Mouse (Mus musculus) v-Abl transformed pro-B cells (cell line): ENCODE data around the gene Gata3.

Source experiments
- in situ Hi-C, 2 experiments: fragments of 400-800 bp; cut with MboI; formaldehyde crosslinking; loops; one replicate each; pipeline ENCODE4 v1.15.1; 2025; ENCODE audit not compliant: unreplicated experiment in 2 of 2

The Gata3 gene

GRCm38 (mm10) chr2:9886921-9887610 lies 2.8 kb downstream of the Gata3 start:
- in situ Hi-C loops, result loop anchor here (5.0 to 25.0 kb wide), 3 partner anchors 115 to 1212 kb away; no protein-coding TSS in a partner anchor

GRCm38 (mm10) chr2:9886031-9886430 lies 3.8 kb downstream of the Gata3 start:
- in situ Hi-C loops, result loop anchor here (5.0 to 25.0 kb wide), 3 partner anchors 116 to 1211 kb away; no protein-coding TSS in a partner anchor

GRCm38 (mm10) chr2:9885217-9885770 lies 4.5 kb downstream of the Gata3 start:
- in situ Hi-C loops, result loop anchor here (5.0 to 25.0 kb wide), 3 partner anchors 117 to 1210 kb away; no protein-coding TSS in a partner anchor

- in situ Hi-C loops, result loop anchor here (5.0 to 25.0 kb wide), 4 partner anchors 118 to 1212 kb away; no protein-coding TSS in a partner anchor
Measured at GRCm38 (mm10) chr2:9884533-9885216, 5.2 kb downstream of the Gata3 start.

- in situ Hi-C loops, result loop anchor here (5.0 to 25.0 kb wide), 3 partner anchors 403 to 1212 kb away; no protein-coding TSS in a partner anchor
Measured at GRCm38 (mm10) chr2:9883803-9884532, 5.9 kb downstream of the Gata3 start.

GRCm38 (mm10) chr2:9882926-9883802 lies 6.7 kb downstream of the Gata3 start:
- in situ Hi-C loops, result loop anchor here (5.0 to 25.0 kb wide), 3 partner anchors 404 to 1211 kb away; no protein-coding TSS in a partner anchor

GRCm38 (mm10) chr2:9882371-9882925 lies 7.4 kb downstream of the Gata3 start:
- in situ Hi-C loops, result loop anchor here (5.0 to 25.0 kb wide), 3 partner anchors 405 to 1210 kb away; no protein-coding TSS in a partner anchor

GRCm38 (mm10) chr2:9881611-9882023 lies 8.2 kb downstream of the Gata3 start:
- in situ Hi-C loops, result loop anchor here (5.0 to 25.0 kb wide), 3 partner anchors 406 to 1209 kb away; no protein-coding TSS in a partner anchor

GRCm38 (mm10) chr2:9881051-9881591 lies 8.7 kb downstream of the Gata3 start, which contains the start of gene 4930412O13Rik:
TSS of gene 4930412O13Rik (plus strand) at chr2:9881252.
- in situ Hi-C loops, result loop anchor here (5.0 to 25.0 kb wide), 3 partner anchors 406 to 1209 kb away; no protein-coding TSS in a partner anchor

GRCm38 (mm10) chr2:9880271-9880670 lies 9.6 kb downstream of the Gata3 start:
- in situ Hi-C loops, result loop anchor here (5.0 to 25.0 kb wide), 3 partner anchors 407 to 1208 kb away; no protein-coding TSS in a partner anchor

- in situ Hi-C loops, result loop anchor here (5.0 to 25.0 kb wide), 3 partner anchors 408 to 1125 kb away; no protein-coding TSS in a partner anchor
Measured at GRCm38 (mm10) chr2:9879493-9879892, 10.3 kb downstream of the Gata3 start.

GRCm38 (mm10) chr2:9879092-9879491 lies 10.7 kb downstream of the Gata3 start:
- in situ Hi-C loops, result loop anchor here (5.0 to 25.0 kb wide), 3 partner anchors 408 to 1124 kb away; no protein-coding TSS in a partner anchor

- in situ Hi-C loops, result loop anchor here (5.0 to 25.0 kb wide), 3 partner anchors 409 to 1124 kb away; no protein-coding TSS in a partner anchor
Measured at GRCm38 (mm10) chr2:9878564-9879081, 11.2 kb downstream of the Gata3 start.

- in situ Hi-C loops, result loop anchor here (5.0 to 25.0 kb wide), 3 partner anchors 409 to 1123 kb away; no protein-coding TSS in a partner anchor
Measured at GRCm38 (mm10) chr2:9877966-9878563, 11.8 kb downstream of the Gata3 start.

- in situ Hi-C loops, result loop anchor here (5.0 to 25.0 kb wide), 3 partner anchors 410 to 1123 kb away; no protein-coding TSS in a partner anchor
Measured at GRCm38 (mm10) chr2:9877326-9877690, 12.5 kb downstream of the Gata3 start.

- in situ Hi-C loops, result loop anchor here (5.0 to 25.0 kb wide), 3 partner anchors 411 to 1122 kb away; no protein-coding TSS in a partner anchor
Measured at GRCm38 (mm10) chr2:9876621-9877325, 13.1 kb downstream of the Gata3 start.
